In genomic region chr16:55966212-55966871, GRCm38 (mm10) we compare ENCODE assay signal across 7 mouse cellular contexts. TPM values are rescaled to one million over a fixed set of nuclear protein-coding genes. Genes with fewer than 3 reads are reported as not detected.
DNase-seq lines count a peak whose midpoint lies in the region; ATAC-seq and TF ChIP-seq lines count a peak whose summit lies in the region.

Rpl24 (plus strand) TSS chr16:55966275.

- no peaks in the 10 kb centered on the region for H3K9me3 ChIP-seq in intestine, postnatal 0 days (ENCODE audit: control insufficient read depth)
- H3K9me3 ChIP-seq in midbrain, embryonic 12.5 days: no peaks in the 10 kb centered on the region

- TF ChIP-seq POLR2A in small intestine, adult 2 months (IDR thresholded peaks at IDR 0.05; ENCODE audit: low read depth, low read length): peak; percentile 59; the same call in 1 of the 2 replicates

- intact Hi-C loops in left cerebral cortex, postnatal 4 days (cut with DNase I): loop anchor here (5.0 kb wide), 1 partner anchor 111 kb away; no protein-coding TSS in a partner anchor

- peak within 1 kb of the TSS; percentile 86 for H3K9ac ChIP-seq in intestine, postnatal 0 days (ENCODE audit: low read depth, low read length)
- H3K9ac ChIP-seq in midbrain, embryonic 12.5 days (replicated peaks): peak within 1 kb of the TSS; percentile 90

- peak within 1 kb of the TSS; percentile 86 for H3K27ac ChIP-seq in intestine, postnatal 0 days (ENCODE audit: low read depth, low read length)
- peak within 1 kb of the TSS; percentile 88 for H3K27ac ChIP-seq in midbrain, embryonic 12.5 days (replicated peaks)
- peak within 1 kb of the TSS; percentile 67 for H3K27ac ChIP-seq in small intestine, adult 2 months (ENCODE audit: insufficient read depth, low read depth, low read length)

- H3K4me2 ChIP-seq in intestine, postnatal 0 days (replicated peaks; ENCODE audit: low read depth): peak within 1 kb of the TSS; percentile 54
- H3K4me2 ChIP-seq in midbrain, embryonic 12.5 days (replicated peaks): peak within 1 kb of the TSS; percentile 91

- no peaks in the 10 kb centered on the region; the same call in 1 of the 2 replicates for H3K4me1 ChIP-seq in intestine, postnatal 0 days (replicated peaks; ENCODE audit: control insufficient read depth, insufficient read depth, low read length)
- peaks cover 8% of the 10 kb centered on the region for H3K4me1 ChIP-seq in midbrain, embryonic 12.5 days
- H3K4me1 ChIP-seq in small intestine, adult 2 months (ENCODE audit: control insufficient read depth, insufficient read depth, insufficient read length, low read length): peaks cover 5% of the 10 kb centered on the region; the same call in 1 of the 2 replicates

- peak; percentile 94 for ATAC-seq in intestine, postnatal 0 days
- peak; percentile 92 for ATAC-seq in midbrain, embryonic 12.5 days (ENCODE audit: low FRiP score, low read depth)

- H3K27me3 ChIP-seq in intestine, postnatal 0 days (replicated peaks; ENCODE audit: control insufficient read depth, insufficient read depth, low read length): no peaks in the 10 kb centered on the region
- H3K27me3 ChIP-seq in midbrain, embryonic 12.5 days: no peaks in the 10 kb centered on the region
- H3K27me3 ChIP-seq in small intestine, adult 2 months (ENCODE audit: control insufficient read depth, insufficient read depth, low read length): no peaks in the 10 kb centered on the region

- DNase-seq in adrenal gland, adult 8-10 months: peak; percentile 94
- DNase-seq in embryo, embryonic 9.5 days (ENCODE audit: extremely low spot score): peak; percentile 95
- no peak for DNase-seq in gonadal fat pad, adult 2 months (ENCODE audit: low read depth)
- peak; percentile 96 for DNase-seq in left cerebral cortex, postnatal 4 days

- H3K36me3 ChIP-seq in intestine, postnatal 0 days (ENCODE audit: control insufficient read depth, insufficient read depth): peaks cover 16% of the 10 kb centered on the region
- H3K36me3 ChIP-seq in midbrain, embryonic 12.5 days: peaks cover 28% of the 10 kb centered on the region
- peaks cover 20% of the 10 kb centered on the region for H3K36me3 ChIP-seq in small intestine, adult 2 months (ENCODE audit: control insufficient read depth, insufficient read depth, low read length)

- H3K4me3 ChIP-seq in intestine, postnatal 0 days (ENCODE audit: low read depth, low read length): peak within 1 kb of the TSS; percentile 78
- peak within 1 kb of the TSS; percentile 85 for H3K4me3 ChIP-seq in midbrain, embryonic 12.5 days
- H3K4me3 ChIP-seq in small intestine, adult 2 months (ENCODE audit: low read depth, low read length): peak within 1 kb of the TSS; percentile 82

- WGBS in intestine, postnatal 0 days: under 1% methylated on average over 42 of the region's 42 CpGs
- WGBS in midbrain, embryonic 12.5 days: under 1% methylated on average over 42 of the region's 42 CpGs
- WGBS in small intestine, adult 2 months: under 1% methylated on average over 42 of the region's 42 CpGs

- TF ChIP-seq CTCF in intestine, postnatal 0 days (IDR thresholded peaks at IDR 0.05; ENCODE audit: low read depth): no peak
- TF ChIP-seq CTCF in small intestine, adult 2 months (IDR thresholded peaks at IDR 0.05; ENCODE audit: extremely low read depth, insufficient read length, insufficient replicate concordance, low read depth, low read length): no peak

RNA-seq across cellular contexts. Expression of gene Rpl24, which starts in this region (rescaled TPM):
- total RNA-seq in adrenal gland, adult 8-10 months (2022): 100 to 1,000 TPM; 569 to 683 (median 613) TPM
- 175 and 178 TPM in 2 replicates for polyA plus RNA-seq in gonadal fat pad, adult 2 months (2012; rRNA removed)
- polyA plus RNA-seq in intestine, postnatal 0 days (2015; fragmentation: Nextera tagmentation; extraction: Ambion mirVana): 521 and 527 TPM in 2 replicates
- total RNA-seq in left cerebral cortex, postnatal 4 days (2021): 100 to 1,000 TPM; 527 to 578 TPM
- polyA plus RNA-seq in midbrain, embryonic 12.5 days (2016; fragmentation: Nextera tagmentation; extraction: Ambion mirVana): 724 and 726 TPM in 2 replicates
- 14.5 and 40.5 TPM in 2 replicates for polyA plus RNA-seq in small intestine, adult 2 months (2012; rRNA removed)
